Mouse (Mus musculus): ENCODE data around the gene Rpl36a. TPM values are rescaled to one million over a fixed set of nuclear protein-coding genes. Genes with fewer than 3 reads are reported as not detected.

Gene Rpl36a
- polyA plus RNA-seq, 1 experiment = 12.2 TPM

GRCm38 (mm10) chrX:134554425-134554824, 31.0 kb upstream of the Rpl36a start:
- Histone ChIP-seq H3K9me3 (ENCODE audit: control insufficient read depth, low read length) (no peaks in the 10 kb centered on the region), H3K36me3 (ENCODE audit: control insufficient read depth) (peaks cover 27% of the 10 kb centered on the region), H3K4me3 (replicated peaks) (no peak overlapping the region), H3K4me1 (ENCODE audit: control insufficient read depth) (no peaks in the 10 kb centered on the region), H3K27me3 (ENCODE audit: control insufficient read depth) (no peaks in the 10 kb centered on the region)
- no peak for TF ChIP-seq GATA1 (IDR thresholded peaks at IDR 0.05; ENCODE audit: low read length)
- no peak for TF ChIP-seq TAL1 (IDR thresholded peaks at IDR 0.05; ENCODE audit: low read length)

- Histone ChIP-seq H3K4me3 (replicated peaks) (no peak overlapping the region), H3K4me1 (ENCODE audit: control insufficient read depth) (no peaks in the 10 kb centered on the region), H3K9me3 (ENCODE audit: control insufficient read depth, low read length) (no peaks in the 10 kb centered on the region), H3K27me3 (ENCODE audit: control insufficient read depth) (no peaks in the 10 kb centered on the region), H3K36me3 (ENCODE audit: control insufficient read depth) (peaks cover 2% of the 10 kb centered on the region; the same call in 1 of the 2 replicates)
- TF ChIP-seq TAL1 (IDR thresholded peaks at IDR 0.05; ENCODE audit: low read length) (no peak), GATA1 (IDR thresholded peaks at IDR 0.05; ENCODE audit: low read length) (no peak)
Measured at GRCm38 (mm10) chrX:134564326-134564725, 21.1 kb upstream of the Rpl36a start.

- Histone ChIP-seq H3K4me1 (ENCODE audit: control insufficient read depth) (no peaks in the 10 kb centered on the region), H3K27me3 (ENCODE audit: control insufficient read depth) (no peaks in the 10 kb centered on the region), H3K9me3 (ENCODE audit: control insufficient read depth, low read length) (no peaks in the 10 kb centered on the region), H3K36me3 (ENCODE audit: control insufficient read depth) (peaks cover 3% of the 10 kb centered on the region; the same call in 1 of the 2 replicates), H3K4me3 (replicated peaks) (no peak overlapping the region)
- TF ChIP-seq TAL1 (IDR thresholded peaks at IDR 0.05; ENCODE audit: low read length) (no peak), GATA1 (IDR thresholded peaks at IDR 0.05; ENCODE audit: low read length) (no peak)
Measured at GRCm38 (mm10) chrX:134566536-134567222, 18.8 kb upstream of the Rpl36a start.

GRCm38 (mm10) chrX:134577896-134578295, 7.6 kb upstream of the Rpl36a start:
- Histone ChIP-seq H3K9me3 (ENCODE audit: control insufficient read depth, low read length) (no peaks in the 10 kb centered on the region), H3K27me3 (ENCODE audit: control insufficient read depth) (no peaks in the 10 kb centered on the region), H3K36me3 (ENCODE audit: control insufficient read depth) (no peaks in the 10 kb centered on the region; the same call in 1 of the 2 replicates), H3K4me3 (replicated peaks) (no peak overlapping the region), H3K4me1 (ENCODE audit: control insufficient read depth) (peaks cover 24% of the 10 kb centered on the region)
- TF ChIP-seq TAL1 (IDR thresholded peaks at IDR 0.05; ENCODE audit: low read length) = no peak
- no peak for TF ChIP-seq GATA1 (IDR thresholded peaks at IDR 0.05; ENCODE audit: low read length)

GRCm38 (mm10) chrX:134580528-134581305, 4.7 kb upstream of the Rpl36a start:
- H3K27me3 ChIP-seq (ENCODE audit: control insufficient read depth) = no peaks in the 10 kb centered on the region
- no peak for TF ChIP-seq GATA1 (IDR thresholded peaks at IDR 0.05; ENCODE audit: low read length)
- TF ChIP-seq TAL1 (IDR thresholded peaks at IDR 0.05; ENCODE audit: low read length) = no peak
- H3K4me1 ChIP-seq (ENCODE audit: control insufficient read depth) = peaks cover 47% of the 10 kb centered on the region
- H3K36me3 ChIP-seq (ENCODE audit: control insufficient read depth) = no peaks in the 10 kb centered on the region
- H3K9me3 ChIP-seq (ENCODE audit: control insufficient read depth, low read length) = peaks cover 5% of the 10 kb centered on the region; the same call in 1 of the 2 replicates
- H3K4me3 ChIP-seq (replicated peaks) = no peak overlapping the region

- peaks cover 54% of the 10 kb centered on the region for H3K4me1 ChIP-seq (ENCODE audit: control insufficient read depth)
Measured at GRCm38 (mm10) chrX:134582270-134582669, 3.2 kb upstream of the Rpl36a start.

GRCm38 (mm10) chrX:134582888-134583669, 2.4 kb upstream of the Rpl36a start, which contains the start of gene Btk:
Gene Btk (minus strand): TSS chrX:134583570.
- peak within 1 kb of the TSS; percentile 63 for H3K4me3 ChIP-seq (replicated peaks)
- H3K27me3 ChIP-seq (ENCODE audit: control insufficient read depth) = no peaks in the 10 kb centered on the region
- peaks cover 6% of the 10 kb centered on the region for H3K36me3 ChIP-seq (ENCODE audit: control insufficient read depth)
- peaks cover 7% of the 10 kb centered on the region; the same call in 1 of the 2 replicates for H3K9me3 ChIP-seq (ENCODE audit: control insufficient read depth, low read length)
- TF ChIP-seq GATA1 (IDR thresholded peaks at IDR 0.05; ENCODE audit: low read length) = no peak
- TF ChIP-seq TAL1 (IDR thresholded peaks at IDR 0.05; ENCODE audit: low read length) = no peak
- H3K4me1 ChIP-seq (ENCODE audit: control insufficient read depth) = peaks cover 54% of the 10 kb centered on the region

More at GRCm38 (mm10) chrX:134582270-134582669, 3.2 kb upstream of the Rpl36a start:
- Histone ChIP-seq H3K9me3 (ENCODE audit: control insufficient read depth, low read length) (peaks cover 7% of the 10 kb centered on the region; the same call in 1 of the 2 replicates), H3K27me3 (ENCODE audit: control insufficient read depth) (no peaks in the 10 kb centered on the region), H3K36me3 (ENCODE audit: control insufficient read depth) (peaks cover under 1% of the 10 kb centered on the region), H3K4me3 (replicated peaks) (peak overlapping the region; percentile 63)
- no peak for TF ChIP-seq GATA1 (IDR thresholded peaks at IDR 0.05; ENCODE audit: low read length)
- TF ChIP-seq TAL1 (IDR thresholded peaks at IDR 0.05; ENCODE audit: low read length) = no peak

- Histone ChIP-seq H3K36me3 (ENCODE audit: control insufficient read depth) (peaks cover 28% of the 10 kb centered on the region), H3K4me3 (replicated peaks) (peak overlapping the region; percentile 87), H3K9me3 (ENCODE audit: control insufficient read depth, low read length) (peaks cover 7% of the 10 kb centered on the region; the same call in 1 of the 2 replicates), H3K27me3 (ENCODE audit: control insufficient read depth) (no peaks in the 10 kb centered on the region), H3K4me1 (ENCODE audit: control insufficient read depth) (peaks cover 44% of the 10 kb centered on the region)
- TF ChIP-seq TAL1 (IDR thresholded peaks at IDR 0.05; ENCODE audit: low read length) = no peak
- TF ChIP-seq GATA1 (IDR thresholded peaks at IDR 0.05; ENCODE audit: low read length) = no peak
Measured at GRCm38 (mm10) chrX:134586447-134586846, 993 bp downstream of the Rpl36a start.
